Mouse (Mus musculus) adipose tissue, adult 10 weeks (tissue): Measurements from ENCODE around the gene Tram1l1. TPM values are rescaled to one million over a fixed set of nuclear protein-coding genes. Genes with fewer than 3 reads are reported as not detected.

ENCODE experiments used
- polyA plus RNA-seq: library from polyadenylated mRNA; stranded (reverse); fragments of 350-450 nt; fragmentation: Illumina TruSeq; extraction: RNeasy Lipid Tissue Mini Kit (QIAGEN cat#74804); gene quantifications from one replicate; pipeline ENCODE4 v1.2.3, GENCODE M21; 2014; ENCODE audit warnings: low read depth, low replicate concordance

Tram1l1 gene
- 0.07 TPM for polyA plus RNA-seq

GRCm38 (mm10) chr3:124320821-124321576 lies at the start of gene Tram1l1:
Gene Tram1l1, plus strand, starts transcription at chr3:124320855.

Other genes starting within 250 kb of the Tram1l1 start
- gene 1700006A11Rik, start 105.2 kb downstream of the Tram1l1 start, polyA plus RNA-seq, result 1.3 TPM